Mouse (Mus musculus) small intestine, adult 2 months (tissue): Measurements from ENCODE around the gene Mast4. TPM values are rescaled to one million over a fixed set of nuclear protein-coding genes. Genes with fewer than 3 reads are reported as not detected.
A peak's percentile ranks its signal among the peaks of the same experiment; 100 is the strongest.

Experiments used
- H3K27ac ChIP-seq: fragments of 200-500 bp; 2 replicates; pipeline ENCODE4 v1.5.1; 2012; ENCODE audit warnings: low read depth, low read length, control low read depth, inconsistent platforms; ENCODE audit not compliant: insufficient read depth
- H3K27me3 ChIP-seq: fragments of 200-500 bp; 2 replicates; pipeline ENCODE4 v1.6.1; 2012; ENCODE audit warnings: mild to moderate bottlenecking, moderate library complexity, low read length, inconsistent platforms; ENCODE audit not compliant: control insufficient read depth, insufficient read depth
- H3K36me3 ChIP-seq: fragments of 200-500 bp; 2 replicates; pipeline ENCODE4 v1.6.1; 2012; ENCODE audit warnings: mild to moderate bottlenecking, low read length, control low read depth, inconsistent platforms; ENCODE audit not compliant: control insufficient read depth, insufficient read depth
- H3K4me1 ChIP-seq: fragments of 200-500 bp; 2 replicates; pipeline ENCODE4 v1.6.1; 2012; ENCODE audit warnings: low read length, inconsistent platforms, mixed read lengths; ENCODE audit not compliant: control insufficient read depth, insufficient read depth, insufficient read length
- H3K4me3 ChIP-seq: fragments of 200-500 bp; 2 replicates; pipeline ENCODE4 v1.5.1; 2012; ENCODE audit warnings: low read depth, mild to moderate bottlenecking, control low read depth, inconsistent platforms, low read length, moderate library complexity
- CTCF ChIP-seq: fragments of 200-500 bp; IDR thresholded peaks from 2 replicates; pipeline ENCODE4 v1.5.1; 2012; ENCODE audit warnings: low read depth, mild to moderate bottlenecking, control low read depth, inconsistent platforms, low read length, moderate library complexity, mixed read lengths; ENCODE audit not compliant: insufficient replicate concordance, insufficient read length; ENCODE audit errors: extremely low read depth
- POLR2A ChIP-seq: fragments of 200-500 bp; IDR thresholded peaks from 2 replicates; pipeline ENCODE4 v1.6.1; 2012; ENCODE audit warnings: low read depth, mild to moderate bottlenecking, control low read depth, inconsistent platforms, low read length, moderate library complexity
- whole genome bisulfite sequencing: fragments of 180-500 bp; shearing (Covaris S2); methylation state at CpG from one replicate; pipeline ENCODE4 v1.1.7; 2018; 5-methylcytosine and 5-hydroxymethylcytosine counted together
- polyA plus RNA-seq: library from polyadenylated mRNA; depleted of rRNA; stranded (reverse); fragments of >200 nt; gene quantifications from 2 replicates; pipeline ENCODE4 v1.2.3, GENCODE M21; 2012

Gene Mast4
- polyA plus RNA-seq, 1 experiment, result 5.3 TPM

DNA sequence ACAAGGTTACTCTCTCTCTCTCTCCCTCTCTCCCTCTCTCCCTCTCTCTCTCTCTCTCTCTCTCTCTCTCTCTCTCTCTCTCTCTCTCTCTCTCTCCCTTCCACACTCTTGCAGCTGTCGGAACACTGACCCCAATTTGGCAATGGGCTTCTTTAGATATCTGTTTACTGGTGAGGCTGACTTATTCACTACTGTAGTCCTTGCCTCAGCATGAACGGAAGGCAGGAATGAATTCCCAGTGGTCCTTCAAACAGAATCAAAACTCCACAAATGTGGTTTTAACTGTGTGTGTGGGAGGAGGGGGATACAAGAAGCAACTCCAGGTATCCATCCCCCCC lies 434.2 kb downstream of the Mast4 start:
- Histone ChIP-seq H3K27ac (no peak overlapping the region), H3K4me1 (peaks cover 32% of the 10 kb centered on the region)
- WGBS, result 57% methylated on average over 2 of the region's 2 CpGs

DNA sequence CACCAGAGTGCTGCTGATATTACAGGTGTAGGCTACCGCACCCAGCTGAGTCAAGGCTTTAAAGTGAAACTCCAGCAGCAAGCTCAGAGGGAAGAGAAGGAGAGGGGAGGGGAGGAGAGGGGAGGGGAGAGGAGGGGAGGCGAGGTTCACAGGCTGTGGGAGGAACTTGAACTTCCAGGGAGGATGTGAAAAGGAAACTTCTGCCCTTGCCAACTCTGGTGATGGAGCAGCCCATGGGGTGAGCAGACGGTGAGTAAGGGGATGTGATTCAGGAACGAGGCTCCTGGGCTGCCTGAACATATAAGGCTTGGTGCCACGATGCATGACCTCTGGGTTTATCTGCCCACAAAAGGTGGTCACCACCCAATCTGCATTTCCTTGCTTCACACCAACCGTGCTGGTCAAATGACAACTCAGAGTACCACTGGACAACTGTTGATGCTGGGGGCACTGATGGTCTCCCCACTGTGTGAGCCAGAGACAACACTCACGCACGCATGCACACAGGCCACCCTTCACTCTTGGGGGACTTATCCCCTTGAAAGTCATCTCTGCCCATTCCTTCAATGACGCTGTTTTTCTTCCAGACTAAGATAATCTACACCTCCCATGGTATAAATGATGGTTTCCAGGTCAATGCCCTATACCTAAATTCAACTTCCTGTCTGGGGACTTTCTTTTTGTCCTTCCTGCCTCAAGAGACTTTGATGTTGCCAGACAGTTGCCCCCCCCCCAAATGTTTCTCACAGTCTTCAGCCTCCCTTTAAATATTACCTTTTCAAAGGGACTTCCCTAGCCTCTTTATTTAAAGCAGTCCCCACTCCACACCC lies 434.8 kb downstream of the Mast4 start:
- Histone ChIP-seq H3K27me3 (no peaks in the 10 kb centered on the region), H3K27ac (peak overlapping the region; percentile 95), H3K4me1 (peaks cover 33% of the 10 kb centered on the region), H3K36me3 (no peaks in the 10 kb centered on the region), H3K4me3 (peak overlapping the region; percentile 31; the same call in 1 of the 2 replicates)
- WGBS, result 40% methylated on average over 9 of the region's 9 CpGs
- peak; percentile 7; the same call in 1 of the 2 replicates for TF ChIP-seq POLR2A
- TF ChIP-seq CTCF, result no peak

More for the DNA sequence above, 434.2 kb downstream of the Mast4 start:
- H3K36me3 ChIP-seq, result no peaks in the 10 kb centered on the region
- no peaks in the 10 kb centered on the region for H3K27me3 ChIP-seq
- no peak for TF ChIP-seq CTCF
- TF ChIP-seq POLR2A, result no peak
- H3K4me3 ChIP-seq, result no peak overlapping the region

DNA sequence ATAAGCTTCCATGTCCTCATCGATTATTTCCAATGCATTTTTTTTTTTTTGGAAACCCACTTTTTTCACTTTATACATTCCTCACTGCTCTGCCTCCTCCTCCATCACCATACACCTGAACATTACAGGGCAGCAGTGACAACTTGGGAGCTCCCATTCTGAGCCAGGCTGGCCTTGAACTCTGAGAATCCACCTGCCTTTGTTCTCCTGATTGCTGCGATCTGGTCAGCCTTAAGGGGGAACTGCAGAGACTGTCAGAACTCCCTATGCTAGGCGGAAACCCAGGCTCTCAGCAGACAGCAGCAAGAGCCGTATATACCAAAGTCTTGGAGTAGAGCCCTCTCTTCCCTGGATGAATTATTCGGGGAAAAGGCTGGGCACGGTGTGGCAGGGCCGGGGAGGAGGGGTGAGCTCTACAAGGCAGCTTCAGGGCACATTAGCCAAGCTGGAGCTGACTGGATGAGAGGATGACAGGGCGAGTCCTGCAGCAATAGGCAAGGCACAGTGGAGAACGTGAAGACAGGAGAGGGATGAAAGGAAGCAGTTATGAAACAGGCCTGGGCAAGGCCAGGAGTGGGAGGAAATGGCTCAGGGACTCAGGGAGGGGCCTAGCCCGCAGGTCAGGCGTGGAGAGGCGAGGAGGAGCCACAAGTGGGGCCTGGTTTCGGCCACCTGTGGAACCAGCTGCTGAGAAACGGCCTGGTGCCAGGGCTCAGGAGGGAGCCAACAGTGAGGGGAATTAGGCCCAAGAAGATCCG lies 435.7 kb downstream of the Mast4 start:
- peak overlapping the region; percentile 31 for H3K4me3 ChIP-seq
- WGBS, result 21% methylated on average over 15 of the region's 15 CpGs
- peaks cover 37% of the 10 kb centered on the region for H3K4me1 ChIP-seq
- peak overlapping the region; percentile 95 for H3K27ac ChIP-seq
- TF ChIP-seq POLR2A, result 0 out of 2 replicates have a peak, but pooled peaks have one; percentile 3
- no peak for TF ChIP-seq CTCF
- no peaks in the 10 kb centered on the region for H3K36me3 ChIP-seq
- no peaks in the 10 kb centered on the region for H3K27me3 ChIP-seq

DNA sequence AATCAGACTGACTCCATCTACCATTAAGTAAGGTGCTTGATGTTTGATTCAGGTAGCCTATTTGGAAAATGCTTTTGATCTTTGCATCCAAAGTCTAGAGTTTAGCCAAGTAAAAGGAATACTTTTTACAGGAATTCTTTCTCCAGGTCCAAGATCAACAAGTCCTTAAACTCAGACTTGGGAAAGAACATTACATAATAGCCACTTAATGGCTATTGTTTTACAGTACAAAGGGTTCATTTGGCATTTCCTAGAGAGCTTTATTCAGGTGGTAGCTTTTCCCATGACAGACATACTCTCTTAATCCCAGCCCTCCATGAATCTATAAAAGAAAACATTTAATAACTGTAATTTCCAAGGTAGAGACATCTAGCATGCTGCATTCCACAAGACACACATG lies 438.0 kb downstream of the Mast4 start:
- H3K27ac ChIP-seq, result no peak overlapping the region
- no peak overlapping the region for H3K4me3 ChIP-seq
- H3K36me3 ChIP-seq, result no peaks in the 10 kb centered on the region
- TF ChIP-seq POLR2A (no peak), CTCF (no peak)
- peaks cover 33% of the 10 kb centered on the region for H3K4me1 ChIP-seq
- H3K27me3 ChIP-seq, result no peaks in the 10 kb centered on the region

DNA sequence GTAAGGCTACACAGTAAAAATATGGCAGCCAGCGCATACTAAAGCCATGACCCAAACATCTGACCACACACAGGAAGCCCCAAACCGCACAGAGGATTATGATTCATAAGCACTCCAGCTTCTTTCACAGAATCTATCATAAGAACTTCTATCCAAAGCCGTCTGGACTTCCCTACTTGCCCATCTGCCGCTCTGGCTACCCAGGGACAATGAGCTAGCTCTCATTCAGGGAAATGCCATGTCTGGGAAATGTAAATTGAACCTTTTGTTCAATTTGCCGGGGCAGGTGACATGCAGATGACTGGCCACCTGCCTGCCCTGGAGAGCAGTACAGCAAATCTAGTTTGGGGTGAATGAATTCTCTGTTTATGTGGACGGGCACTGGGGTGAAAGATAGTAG lies 438.4 kb downstream of the Mast4 start:
- WGBS, result 47% methylated on average over 6 of the region's 6 CpGs
- Histone ChIP-seq H3K27me3 (no peaks in the 10 kb centered on the region), H3K36me3 (no peaks in the 10 kb centered on the region), H3K27ac (no peak overlapping the region), H3K4me1 (peaks cover 33% of the 10 kb centered on the region), H3K4me3 (no peak overlapping the region)
- TF ChIP-seq CTCF (no peak), POLR2A (no peak)

DNA sequence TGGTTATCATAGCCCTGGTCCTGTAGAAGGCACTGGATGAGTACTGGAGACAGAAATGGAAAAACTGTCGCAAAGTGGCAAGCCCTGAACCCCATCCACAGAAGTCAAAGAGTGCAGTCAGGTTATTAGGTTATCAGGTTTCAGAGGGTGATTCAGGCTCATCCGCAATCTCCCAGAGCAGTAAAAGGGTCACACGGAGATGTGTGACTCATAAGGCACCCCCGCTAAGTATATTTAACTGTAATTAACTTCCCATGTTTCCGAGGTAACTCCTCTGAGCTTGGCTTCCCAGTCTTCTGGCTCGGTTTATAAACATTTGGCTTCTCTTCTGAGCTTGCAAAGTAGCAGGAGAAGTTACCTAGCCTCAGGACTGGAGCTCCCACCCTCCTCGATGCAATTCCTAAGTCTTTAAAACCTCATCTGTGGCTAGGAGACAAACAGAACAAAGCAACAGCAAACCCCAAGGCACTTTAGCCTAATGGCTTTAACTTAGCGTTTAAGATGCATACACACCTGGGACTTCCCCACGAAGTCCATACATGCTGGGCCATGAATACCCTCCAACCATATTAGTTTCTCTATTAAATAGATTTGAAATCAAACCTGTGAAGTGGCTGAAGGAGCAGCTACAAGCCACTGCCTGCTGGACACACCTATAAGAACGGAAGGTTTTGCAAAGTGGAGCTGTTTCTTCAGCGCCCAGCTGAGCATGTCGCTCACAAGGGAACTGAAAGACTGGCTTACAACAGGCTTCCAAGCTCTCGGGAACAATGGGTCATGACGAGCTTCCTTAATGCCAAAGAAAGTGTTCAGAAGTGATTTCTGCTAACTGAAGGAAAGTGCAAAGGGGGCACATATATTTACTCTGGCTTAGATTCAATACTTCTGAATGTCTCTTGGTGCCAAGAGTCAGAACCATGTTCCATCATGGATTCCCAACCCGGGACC lies 439.7 kb downstream of the Mast4 start:
- Histone ChIP-seq H3K27ac (0 out of 2 replicates have a peak overlapping the region, but pooled peaks have one; percentile 34), H3K4me3 (no peak overlapping the region), H3K4me1 (peaks cover 36% of the 10 kb centered on the region), H3K27me3 (no peaks in the 10 kb centered on the region), H3K36me3 (no peaks in the 10 kb centered on the region)
- TF ChIP-seq POLR2A (no peak), CTCF (no peak)
- 25% methylated on average over 15 of the region's 15 CpGs for WGBS
